Mouse (Mus musculus) cerebellum, postnatal 4 days (tissue): ENCODE data around the gene Nbea.

Experiments
- DNase-seq, 2 experiments: peaks; one replicate each; pipeline ENCODE4 v3.0.0; 2022; ENCODE audit warnings: low spot score in 2 of 2, mixed read lengths in 1 of 2

Gene Nbea

DNA sequence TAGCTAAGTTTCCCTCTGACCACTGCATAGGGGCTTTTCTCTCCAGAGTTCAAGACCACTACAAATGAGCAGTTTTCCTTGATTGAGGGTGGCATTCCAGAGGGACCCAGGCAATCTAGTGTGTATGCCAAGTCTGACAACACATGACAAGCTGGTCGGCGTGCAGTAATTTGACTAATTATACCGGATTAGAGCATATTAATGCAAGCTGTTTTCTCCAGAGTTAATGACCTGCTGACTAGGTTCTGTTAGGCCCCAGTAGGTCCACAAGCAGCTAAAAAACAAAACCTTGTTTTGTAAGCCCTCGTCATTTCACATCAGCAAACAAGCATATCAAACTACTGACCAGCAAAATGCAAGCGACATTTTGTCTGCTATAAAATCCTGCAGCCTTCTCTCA lies 432.1 kb downstream of the Nbea start:
- DNase-seq: no peak

DNA sequence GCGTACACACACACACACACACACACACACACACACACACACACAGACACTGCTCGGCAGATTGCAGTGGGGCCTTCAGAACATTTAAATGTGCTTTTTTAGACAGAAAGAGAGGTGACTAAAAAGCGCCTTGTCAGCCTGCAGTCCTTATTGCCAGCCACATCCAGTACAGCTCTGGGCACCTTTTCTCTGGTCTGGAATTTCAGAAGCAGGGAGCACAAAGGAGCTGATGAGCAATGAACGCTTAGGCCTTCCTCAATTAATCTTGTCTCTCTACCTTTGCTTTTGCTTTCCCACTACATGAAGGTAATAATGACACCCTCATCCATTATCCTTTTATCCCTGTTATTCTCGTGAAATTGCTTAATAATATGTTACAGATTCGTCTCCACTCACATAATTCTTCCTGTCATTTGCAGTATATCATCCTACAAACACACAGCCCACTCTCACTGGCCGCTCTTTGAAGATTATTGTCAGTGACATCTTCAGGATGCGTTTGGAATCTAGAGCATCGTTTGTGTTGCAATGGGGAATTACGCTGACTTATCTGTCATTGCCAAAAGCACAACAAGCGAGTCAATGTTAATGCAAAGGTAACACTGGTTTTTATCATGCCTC lies 432.9 kb downstream of the Nbea start:
- DNase-seq: no peak

DNA sequence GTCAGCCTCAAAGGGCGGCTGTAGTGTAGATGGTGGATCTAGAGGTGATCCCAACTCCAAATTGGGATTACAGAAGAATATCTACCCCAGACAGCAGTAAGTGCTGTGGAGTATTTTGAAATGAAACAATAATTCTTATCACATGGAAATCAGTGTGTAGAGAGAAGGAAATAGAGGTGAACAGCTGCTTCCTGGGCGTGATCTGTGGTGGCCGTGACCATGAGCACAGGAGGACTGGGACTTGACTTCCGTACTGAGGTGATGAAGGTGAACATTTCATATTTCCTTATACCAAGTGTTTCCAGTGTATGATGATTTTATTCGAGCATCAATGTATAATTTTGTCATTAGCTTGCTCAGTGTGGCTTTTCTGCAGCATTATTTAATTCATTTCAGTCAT lies 439.6 kb downstream of the Nbea start:
- no peak for DNase-seq

DNA sequence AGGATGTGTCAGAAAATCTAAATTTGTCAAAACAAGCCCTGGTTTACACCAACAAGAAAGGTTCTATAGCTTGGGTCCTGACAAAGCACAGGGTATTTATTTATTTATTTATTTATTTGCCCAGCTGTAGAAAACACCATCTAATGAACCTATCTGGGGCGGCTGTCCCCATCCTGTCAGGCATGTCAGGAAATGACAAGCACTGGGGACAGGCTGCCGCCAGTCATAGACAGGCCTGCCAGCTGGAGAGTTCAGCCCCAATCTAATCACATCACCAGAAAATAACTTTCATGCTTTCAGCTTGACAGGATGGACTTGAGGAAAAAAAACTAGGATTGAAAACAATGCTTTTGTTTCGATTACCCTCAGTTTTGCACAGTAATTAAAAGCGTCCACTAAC lies 440.8 kb downstream of the Nbea start:
- DNase-seq: no peak

DNA sequence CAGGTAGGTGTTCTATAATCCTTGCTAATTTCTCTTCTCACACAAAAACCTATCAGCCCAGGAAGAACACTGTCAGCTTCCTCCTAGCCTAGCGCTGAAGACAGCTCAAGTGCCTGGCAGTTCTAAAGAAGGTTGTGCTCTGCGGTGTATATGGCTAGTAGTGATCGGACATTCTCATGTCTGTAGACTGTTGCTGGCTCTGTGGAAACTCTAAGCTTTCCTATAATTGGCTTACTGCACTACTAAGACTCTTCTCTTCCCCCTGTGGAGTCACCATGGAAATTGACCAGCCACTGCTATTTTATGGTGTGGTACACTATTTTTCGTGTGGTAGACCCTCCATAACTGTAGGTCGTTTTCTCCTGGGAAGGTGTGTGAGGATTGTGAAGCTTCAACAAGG lies 441.3 kb downstream of the Nbea start:
- no peak for DNase-seq

DNA sequence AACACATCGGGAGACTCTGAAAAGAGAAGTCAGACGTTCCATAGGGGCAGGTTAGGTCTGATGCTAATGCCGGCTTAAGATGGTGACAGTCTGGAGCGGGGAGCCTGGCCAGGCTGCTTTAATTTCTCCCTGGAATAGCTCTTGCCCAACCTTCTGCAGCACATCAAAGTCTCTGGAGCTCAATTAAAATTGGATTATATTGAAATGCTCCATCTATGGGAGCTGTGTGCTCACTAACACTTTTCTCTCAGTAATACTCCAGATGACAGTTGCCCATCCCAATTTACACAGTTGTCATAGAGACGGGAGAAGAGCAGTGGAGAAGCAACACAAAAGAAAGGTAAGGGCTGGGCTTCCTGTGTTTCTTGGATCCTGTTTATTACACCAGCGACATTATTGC lies 442.1 kb downstream of the Nbea start:
- no peak for DNase-seq

DNA sequence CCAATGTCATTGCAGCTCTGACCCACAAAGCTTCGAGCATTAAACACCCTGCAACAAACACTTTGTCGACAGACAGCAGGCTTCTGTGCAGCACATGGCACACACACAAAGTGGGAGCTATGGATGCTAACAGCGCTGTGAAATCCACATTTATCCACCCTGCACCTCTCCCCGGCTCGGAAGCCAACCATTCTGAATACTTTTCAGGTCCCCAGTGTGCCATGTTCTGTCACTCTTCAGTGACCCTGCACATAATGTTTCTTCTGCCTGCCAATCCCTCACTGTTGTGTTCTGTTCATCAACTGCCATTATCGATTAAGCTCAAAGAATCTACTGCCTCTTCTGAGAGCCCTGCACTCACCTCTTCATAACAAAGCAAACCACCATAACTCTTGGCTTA lies 449.8 kb downstream of the Nbea start:
- no peak for DNase-seq

GRCm38 (mm10) chr3:55730549-55730948 lies 453.0 kb downstream of the Nbea start:
- DNase-seq: no peak

DNA sequence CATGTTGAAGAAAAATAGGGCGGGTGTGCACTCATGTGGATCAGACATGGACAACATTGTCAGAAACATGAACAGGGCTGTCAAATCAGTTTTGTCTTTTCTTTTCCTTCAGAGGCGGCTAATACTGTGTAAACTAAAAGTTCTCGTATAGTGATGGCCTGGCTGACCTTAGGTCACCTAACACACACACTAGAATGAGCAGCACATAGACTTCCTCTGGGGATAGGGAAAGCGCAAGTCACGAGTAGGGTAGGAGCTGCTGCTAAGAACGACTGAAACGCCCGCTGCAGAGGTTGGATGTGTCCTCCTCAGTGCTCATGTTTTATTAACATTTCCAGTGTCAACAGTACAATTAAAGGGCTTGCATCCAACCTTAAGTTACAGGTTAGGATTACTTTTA lies 453.4 kb downstream of the Nbea start:
- DNase-seq: no peak

DNA sequence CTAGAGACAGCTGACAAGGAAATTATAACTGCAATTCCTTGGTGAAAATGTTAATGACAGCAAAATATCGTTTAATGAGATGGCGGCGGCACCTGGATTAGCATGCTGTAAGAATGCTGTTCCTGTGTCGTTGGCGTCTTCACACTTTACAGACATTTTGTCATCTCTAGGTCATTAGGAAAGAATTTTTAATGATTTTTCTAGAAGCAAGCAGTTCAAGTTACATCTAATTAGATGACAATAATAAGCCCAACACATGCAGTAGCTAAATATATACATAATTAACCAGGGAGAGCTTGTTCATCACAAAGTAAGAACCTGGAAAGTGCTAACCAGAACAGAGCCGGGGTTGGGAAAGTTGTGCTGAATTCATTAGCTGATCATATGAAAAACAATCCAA lies 469.2 kb downstream of the Nbea start:
- no peak for DNase-seq

GRCm38 (mm10) chr3:55713856-55714255 lies 469.6 kb downstream of the Nbea start:
- DNase-seq: no peak

DNA sequence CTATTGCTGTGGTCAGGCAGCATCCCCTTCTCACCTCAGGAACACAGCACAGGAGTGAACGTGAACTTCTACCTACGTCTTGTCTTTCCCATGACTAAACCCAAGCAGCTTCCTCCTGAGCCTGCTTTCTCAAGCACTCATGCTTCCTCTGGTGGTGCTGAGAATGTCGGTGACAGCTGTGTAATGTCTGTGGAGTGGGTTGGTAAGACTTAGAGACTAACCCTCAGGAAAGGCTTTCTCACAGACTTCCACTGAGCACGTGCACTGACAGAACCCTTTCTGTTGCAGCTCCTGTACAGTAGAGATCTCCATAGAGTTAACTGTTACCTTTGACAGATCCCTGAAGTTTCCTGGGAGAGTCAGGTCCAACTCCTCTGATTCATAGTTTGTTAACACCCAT lies 473.2 kb downstream of the Nbea start:
- DNase-seq: no peak

DNA sequence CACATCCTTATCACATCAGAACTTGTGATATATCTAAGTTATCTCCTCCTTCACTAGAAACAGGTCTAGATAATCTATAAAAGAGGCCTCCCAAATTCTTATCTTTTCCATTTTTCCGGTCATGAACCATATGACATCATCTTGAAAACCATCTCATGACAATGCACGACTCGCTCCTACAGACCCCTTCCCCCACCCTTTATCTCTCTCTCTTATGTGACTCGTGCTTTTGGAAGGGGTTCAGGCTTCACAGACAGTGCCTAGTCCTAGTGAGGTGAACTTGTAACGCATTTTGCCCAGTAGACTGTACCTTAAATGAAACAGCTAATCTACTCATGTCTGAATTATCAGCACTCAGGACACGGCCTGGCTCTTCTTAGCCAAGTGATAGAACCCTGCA lies 481.9 kb downstream of the Nbea start:
- no peak for DNase-seq

DNA sequence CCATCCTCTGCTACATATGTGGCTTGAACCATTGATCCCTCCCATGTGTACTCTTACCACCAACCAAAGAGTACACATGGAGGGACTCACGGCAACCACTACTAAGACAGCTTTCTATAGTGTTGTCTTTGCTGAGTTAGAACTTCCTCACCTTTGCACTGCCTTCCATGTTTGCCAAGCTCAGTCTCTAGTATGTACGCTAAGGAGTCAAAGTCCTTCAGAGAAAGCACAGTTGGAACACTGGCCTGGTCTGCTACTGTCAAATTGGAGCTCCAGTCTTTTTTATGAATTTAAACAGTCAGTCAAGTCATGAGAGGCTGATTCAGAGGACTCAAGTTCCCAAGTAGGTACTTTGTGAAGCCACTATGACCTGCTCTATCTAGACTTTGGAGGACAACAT lies 486.3 kb downstream of the Nbea start:
- DNase-seq: no peak

GRCm38 (mm10) chr3:55693073-55693472 lies 490.4 kb downstream of the Nbea start:
- no peak for DNase-seq

GRCm38 (mm10) chr3:55688098-55688497 lies 495.4 kb downstream of the Nbea start:
- no peak for DNase-seq

- DNase-seq: no peak
Measured at GRCm38 (mm10) chr3:55686993-55687392, 496.5 kb downstream of the Nbea start.

DNA sequence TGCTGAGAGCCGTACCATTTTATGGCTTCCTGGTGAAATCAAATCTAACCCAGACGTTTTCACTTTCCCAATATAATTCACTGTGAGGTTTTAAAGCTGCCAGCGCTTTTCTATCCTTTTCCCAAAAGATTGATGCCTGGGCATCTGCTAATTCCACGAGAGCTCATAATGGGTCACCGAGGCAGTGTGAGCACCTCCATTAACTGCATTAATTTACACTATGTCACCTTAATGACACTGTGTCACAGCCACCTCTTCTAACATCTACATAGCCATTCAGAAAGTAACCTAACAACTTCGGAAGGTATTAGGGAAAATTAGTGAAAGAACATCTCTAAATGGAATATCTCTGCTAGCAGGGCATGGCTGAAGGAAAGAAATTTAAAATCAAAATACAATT lies 497.9 kb downstream of the Nbea start:
- no peak for DNase-seq

- DNase-seq: peak in 1 of 2 experiments; percentile 30
Measured at GRCm38 (mm10) chr3:55684892-55685291, 498.6 kb downstream of the Nbea start.

DNA sequence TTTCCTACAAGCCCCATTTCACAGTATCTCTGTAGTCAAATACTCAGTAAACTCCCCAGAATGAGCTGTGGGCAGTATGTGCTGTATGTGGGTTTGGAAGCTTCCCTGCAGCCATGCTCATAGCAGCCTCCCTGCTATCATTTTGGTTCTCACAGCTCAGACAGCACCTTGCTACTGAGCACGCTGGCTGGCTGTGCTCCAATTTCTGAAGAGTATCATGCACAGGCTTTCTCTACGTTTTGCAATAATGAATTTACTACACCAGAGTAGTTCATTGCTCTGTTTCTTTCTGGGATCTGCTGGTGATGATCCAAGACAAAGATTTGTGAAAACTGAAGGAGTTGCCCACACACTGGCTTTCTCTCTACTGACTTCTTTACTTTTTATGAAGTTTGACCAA lies 505.8 kb downstream of the Nbea start:
- no peak for DNase-seq

GRCm38 (mm10) chr3:55674185-55674584 lies 509.3 kb downstream of the Nbea start:
- no peak for DNase-seq

DNA sequence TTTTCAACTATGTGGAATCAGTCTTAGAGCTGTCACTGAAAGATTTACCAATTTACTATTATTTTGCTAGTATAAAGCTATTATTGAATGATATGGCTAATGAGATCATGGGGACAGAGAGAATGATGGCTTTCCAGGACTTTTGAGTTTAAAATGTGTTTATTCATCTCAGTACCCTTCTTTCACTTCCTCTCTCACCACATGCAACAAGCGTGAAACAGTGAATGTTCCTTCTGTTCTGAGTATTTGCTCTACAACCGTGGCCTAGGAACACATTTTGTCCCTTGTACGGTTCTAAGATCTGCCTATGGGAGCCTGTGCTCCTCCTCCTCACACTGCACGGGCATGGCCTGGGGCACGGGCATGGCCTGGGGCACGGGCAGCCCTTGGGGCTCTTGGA lies 516.5 kb downstream of the Nbea start:
- DNase-seq: no peak

- no peak for DNase-seq
Measured at GRCm38 (mm10) chr3:55665928-55666327, 517.6 kb downstream of the Nbea start.

- no peak for DNase-seq
Measured at GRCm38 (mm10) chr3:55664713-55665112, 518.8 kb downstream of the Nbea start.
